Mouse (Mus musculus) kidney, adult 2 months (tissue): ENCODE results near the gene Slc30a3. TPM values are rescaled to one million over a fixed set of nuclear protein-coding genes. Genes with fewer than 3 reads are reported as not detected.
"Not testable (repeated sequence)": the region's sequence is repeated elsewhere in the genome, so short reads cannot be mapped to it uniquely, and the experiment has no call there.

Experiments
- DNase-seq: peaks from one replicate; pipeline ENCODE4 v3.0.0; 2021
- H3K27ac ChIP-seq: fragments of 200-500 bp; 2 replicates; pipeline ENCODE4 v1.5.1; 2012; ENCODE audit warnings: low read depth, low read length, control low read depth, inconsistent platforms; ENCODE audit not compliant: insufficient read depth
- H3K27me3 ChIP-seq: fragments of 200-500 bp; replicated peaks from 2 replicates; pipeline ENCODE4 v1.6.1; 2012; ENCODE audit warnings: mild to moderate bottlenecking, moderate library complexity, low read length, inconsistent platforms; ENCODE audit not compliant: control insufficient read depth, insufficient read depth
- H3K36me3 ChIP-seq: fragments of 200-500 bp; 2 replicates; pipeline ENCODE4 v1.6.1; 2012; ENCODE audit warnings: mild to moderate bottlenecking, moderate library complexity, low read length, inconsistent platforms; ENCODE audit not compliant: control insufficient read depth, insufficient read depth
- H3K4me1 ChIP-seq: fragments of 200-500 bp; 2 replicates; pipeline ENCODE4 v1.6.1; 2011; ENCODE audit warnings: low read length; ENCODE audit not compliant: control insufficient read depth, insufficient read depth
- H3K4me3 ChIP-seq: fragments of 200-500 bp; 2 replicates; pipeline ENCODE4 v1.5.1; 2011; ENCODE audit warnings: mild to moderate bottlenecking, low read depth, low read length, control low read depth; ENCODE audit not compliant: insufficient read depth
- CTCF ChIP-seq: fragments of 200-500 bp; conservative IDR thresholded peaks from 2 replicates; pipeline ENCODE4 v1.5.1; 2011; ENCODE audit warnings: low read depth, mild to moderate bottlenecking, control low read depth, low read length, moderate library complexity, mixed read lengths; ENCODE audit not compliant: insufficient read depth, insufficient read length
- POLR2A ChIP-seq: fragments of 200-500 bp; IDR thresholded peaks from one replicate; pipeline ENCODE4 v1.6.1; 2011; ENCODE audit warnings: low read depth, low read length, control low read depth
- WGBS: fragments of 180-500 bp; shearing (Covaris S2); methylation state at CpG from one replicate; pipeline ENCODE4 v1.1.7; 2018; 5-methylcytosine and 5-hydroxymethylcytosine counted together
- polyA plus RNA-seq: library from polyadenylated mRNA; depleted of rRNA; stranded (reverse); fragments of >200 nt; gene quantifications from 2 replicates; pipeline ENCODE4 v1.2.3, GENCODE M21; 2012

Gene Slc30a3
- polyA plus RNA-seq, 1 experiment = 0.14 TPM

DNA sequence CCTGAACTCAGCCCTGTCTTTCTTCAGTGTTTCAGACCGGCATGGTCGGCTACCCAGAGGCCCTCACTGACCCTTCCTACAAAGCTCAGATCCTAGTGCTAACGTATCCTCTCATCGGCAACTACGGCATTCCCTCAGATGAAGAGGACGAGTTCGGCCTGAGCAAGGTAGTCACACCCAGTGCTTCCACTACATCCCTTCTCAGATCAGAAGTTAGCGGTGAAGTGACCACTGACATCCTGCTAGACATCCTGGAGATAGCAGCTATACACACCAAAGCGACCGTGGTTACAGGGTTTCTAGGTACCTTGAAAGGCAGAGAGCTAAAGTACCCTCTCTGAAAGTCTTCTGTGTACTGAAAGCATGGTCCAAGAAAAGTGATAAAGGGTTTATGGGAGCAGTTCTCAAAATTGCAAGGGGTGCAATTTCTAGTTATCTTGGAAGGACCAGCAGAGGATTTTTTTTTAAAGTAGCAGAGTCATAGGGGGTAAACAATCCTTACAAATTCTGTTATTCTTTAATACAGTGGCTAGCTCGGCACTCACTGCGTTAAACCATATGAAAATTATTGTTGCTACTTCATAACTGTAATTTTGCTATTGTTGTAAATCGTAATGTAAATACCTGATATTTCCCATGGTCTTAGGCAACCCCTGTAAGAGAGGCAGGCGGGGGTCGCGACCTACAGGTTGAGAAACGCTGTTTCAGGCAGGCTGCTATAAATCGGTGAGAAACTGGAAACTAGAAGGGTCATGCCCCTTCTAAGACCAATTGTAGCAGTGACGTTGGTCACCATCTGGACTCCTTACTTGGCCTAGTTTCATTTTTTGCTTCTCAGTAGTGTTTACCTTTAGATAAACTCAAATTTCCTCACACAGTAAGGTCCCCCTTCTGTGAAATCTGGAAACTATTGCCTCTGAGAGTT, 52.6 kb downstream of the Slc30a3 start:
- no peak overlapping the region for H3K27ac ChIP-seq
- H3K36me3 ChIP-seq = no peaks in the 10 kb centered on the region; the same call in 1 of the 2 replicates
- H3K4me3 ChIP-seq = peak overlapping the region; percentile 59
- H3K27me3 ChIP-seq = no peaks in the 10 kb centered on the region
- peaks cover 11% of the 10 kb centered on the region; the same call in 1 of the 2 replicates for H3K4me1 ChIP-seq
- DNase-seq = no peak
- no peak for TF ChIP-seq CTCF
- no peak for TF ChIP-seq POLR2A
- WGBS = 38% methylated on average over 19 of the region's 19 CpGs

DNA sequence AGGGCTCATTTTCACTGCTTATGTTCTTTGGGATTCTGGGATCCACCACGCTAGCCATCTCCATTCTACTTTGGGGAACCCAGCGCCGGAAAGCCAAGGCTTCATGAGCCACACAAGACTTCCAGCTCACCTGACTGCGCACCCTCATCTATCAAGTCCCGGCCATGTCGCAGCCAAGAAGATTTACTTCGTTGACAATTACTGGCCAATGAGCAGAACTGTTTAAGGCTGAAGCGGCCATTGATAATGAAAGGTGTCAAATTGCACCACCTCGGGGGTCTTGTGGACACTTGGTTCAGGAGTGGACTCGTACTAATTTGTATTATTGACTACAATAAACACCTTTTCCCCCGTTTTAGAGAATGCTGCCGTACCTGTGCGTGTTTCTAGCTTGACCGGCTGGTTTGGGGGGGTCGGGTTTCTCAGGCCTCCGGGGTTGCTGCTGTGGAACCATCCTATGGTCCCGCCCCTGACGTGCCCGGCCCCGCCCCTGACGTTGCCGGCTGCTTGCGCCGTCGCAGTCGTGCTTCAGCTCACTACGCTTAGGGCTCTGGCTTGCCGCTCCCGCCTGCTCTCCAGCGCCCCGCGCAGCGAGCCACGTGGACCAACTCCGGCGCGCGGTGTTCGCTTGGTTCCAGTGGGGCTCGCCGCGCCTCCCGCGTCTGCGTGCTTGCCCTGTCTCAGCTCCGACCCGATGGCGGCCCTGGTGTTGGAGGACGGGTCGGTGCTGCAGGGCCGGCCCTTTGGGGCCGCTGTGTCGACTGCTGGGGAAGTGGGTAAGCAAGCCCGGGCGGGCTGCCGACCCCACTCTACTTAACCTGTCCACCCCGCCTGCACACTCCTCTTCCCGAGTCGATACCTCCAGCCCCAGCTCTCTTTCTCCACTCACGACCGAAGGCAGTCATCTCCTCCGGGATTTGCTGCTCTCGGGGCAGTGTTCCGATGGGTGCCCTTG, 53.5 kb downstream of the Slc30a3 start, which contains the start of gene Cad:
Gene Cad, plus strand, starts transcription at position 520 of the 955 bp plus-strand sequence.
- 3% methylated on average over 64 of the region's 64 CpGs for WGBS
- DNase-seq = peak; percentile 96
- no peaks in the 10 kb centered on the region for H3K36me3 ChIP-seq
- TF ChIP-seq POLR2A (peak; percentile 45), CTCF (no peak)
- no peaks in the 10 kb centered on the region for H3K27me3 ChIP-seq
- peak within 1 kb of the TSS; percentile 59 for H3K4me3 ChIP-seq
- peaks cover 11% of the 10 kb centered on the region; the same call in 1 of the 2 replicates for H3K4me1 ChIP-seq
- H3K27ac ChIP-seq = no peak within 1 kb of the TSS

DNA sequence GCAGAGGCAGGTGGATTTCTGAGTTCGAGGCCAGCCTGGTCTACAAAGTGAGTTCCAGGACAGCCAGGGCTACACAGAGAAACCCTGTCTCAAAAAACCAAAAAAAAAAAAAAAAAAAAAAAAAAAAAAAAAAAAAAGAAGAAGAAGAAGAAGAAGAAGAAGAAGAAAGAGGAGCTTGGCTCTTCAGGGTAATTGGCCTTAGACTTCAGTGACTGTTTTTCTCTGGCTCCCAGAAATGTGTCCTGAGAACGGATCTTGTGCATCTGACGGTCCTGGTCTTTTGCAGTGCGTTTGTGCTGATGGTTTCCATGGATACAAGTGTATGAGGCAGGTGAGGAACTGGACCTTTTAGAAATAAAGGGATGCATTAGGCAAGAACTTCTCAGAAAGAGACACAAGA, 54.3 kb downstream of the Slc30a3 start:
- H3K36me3 ChIP-seq, H3K27ac ChIP-seq, DNase-seq, H3K27me3 ChIP-seq, H3K4me3 ChIP-seq: not testable (repeated sequence)
- WGBS = 86% methylated on average over 4 of the region's 4 CpGs
- H3K4me1 ChIP-seq = peaks cover 11% of the 10 kb centered on the region; the same call in 1 of the 2 replicates

DNA sequence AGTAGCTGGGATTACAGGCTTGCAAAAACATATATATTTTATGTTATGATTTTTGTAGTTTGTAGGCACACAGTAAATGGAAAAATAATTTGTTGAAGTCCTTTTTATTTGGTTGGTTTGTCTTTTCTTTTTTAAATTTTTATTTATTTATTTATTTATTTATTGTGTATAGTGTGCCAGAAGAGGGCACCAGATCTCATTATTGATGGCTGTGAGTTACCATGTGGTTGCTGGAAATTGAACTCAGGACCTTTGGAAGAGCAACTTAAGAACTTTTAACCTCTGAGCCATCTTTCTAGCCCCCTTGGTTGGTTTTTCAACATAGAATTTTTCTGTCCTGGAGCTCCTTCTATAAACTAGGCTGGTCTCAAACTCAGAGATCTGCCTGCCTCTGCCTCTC, 57.6 kb downstream of the Slc30a3 start:
- TF ChIP-seq POLR2A (no peak), CTCF (no peak)
- H3K4me3 ChIP-seq = no peak overlapping the region

DNA sequence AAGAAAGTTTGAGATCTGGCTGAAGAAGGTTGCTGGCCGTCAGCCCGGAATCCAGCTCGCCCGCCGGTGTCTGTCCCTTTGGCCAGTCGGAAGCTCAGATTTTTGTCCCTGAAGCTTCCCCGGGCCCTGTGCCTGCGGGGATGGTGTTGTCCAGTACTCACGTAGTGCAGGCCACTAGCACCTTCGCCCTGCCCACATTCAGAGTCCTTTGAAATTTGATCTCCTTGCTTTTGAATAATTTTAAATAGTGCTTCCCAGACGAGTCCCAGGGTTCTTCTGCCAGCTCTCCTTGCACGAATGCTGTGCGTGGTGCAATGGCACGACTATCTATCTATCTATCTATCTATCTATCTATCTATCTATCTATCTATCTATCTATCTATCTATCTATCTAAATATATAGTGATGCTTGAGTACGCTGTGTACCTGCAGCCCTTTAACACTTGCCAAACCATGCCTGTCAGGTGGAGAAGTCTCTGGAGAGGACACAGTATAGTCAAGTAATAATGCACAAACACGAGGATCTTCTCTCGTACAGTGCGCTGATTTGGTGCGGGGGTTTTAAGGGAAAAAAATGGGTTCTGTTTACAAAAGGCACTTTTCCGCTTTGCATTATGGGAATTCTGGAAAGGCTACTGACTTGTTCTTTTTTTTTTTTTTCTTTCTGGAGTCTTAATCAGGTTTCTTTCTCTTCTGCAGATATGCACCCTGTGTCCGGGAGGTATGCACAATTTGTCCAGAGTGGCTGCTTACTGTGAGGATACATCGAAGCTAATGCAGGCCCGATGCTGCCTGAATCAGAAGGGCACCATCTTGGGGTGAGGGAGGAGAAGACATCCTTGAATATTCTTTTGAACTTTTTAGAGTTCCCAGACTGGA, 59.0 kb downstream of the Slc30a3 start, which contains the start of gene Slc5a6:
Gene Slc5a6, minus strand, starts transcription at position 162 of the 879 bp plus-strand sequence.
- peak; percentile 65 for TF ChIP-seq CTCF
- TF ChIP-seq POLR2A = no peak
- H3K36me3 ChIP-seq = no peaks in the 10 kb centered on the region
- peaks cover 3% of the 10 kb centered on the region; the same call in 1 of the 2 replicates for H3K4me1 ChIP-seq
- peak within 1 kb of the TSS; percentile 100 for H3K27ac ChIP-seq
- H3K27me3 ChIP-seq = no peaks in the 10 kb centered on the region
- WGBS = under 1% methylated on average over 23 of the region's 23 CpGs
- DNase-seq = peak; percentile 69
- H3K4me3 ChIP-seq = peak within 1 kb of the TSS; percentile 93

More for the DNA sequence above, 57.6 kb downstream of the Slc30a3 start:
- DNase-seq = no peak
- H3K27me3 ChIP-seq = no peaks in the 10 kb centered on the region
- peaks cover 11% of the 10 kb centered on the region; the same call in 1 of the 2 replicates for H3K4me1 ChIP-seq
- no peaks in the 10 kb centered on the region for H3K36me3 ChIP-seq
- no peak overlapping the region for H3K27ac ChIP-seq

DNA sequence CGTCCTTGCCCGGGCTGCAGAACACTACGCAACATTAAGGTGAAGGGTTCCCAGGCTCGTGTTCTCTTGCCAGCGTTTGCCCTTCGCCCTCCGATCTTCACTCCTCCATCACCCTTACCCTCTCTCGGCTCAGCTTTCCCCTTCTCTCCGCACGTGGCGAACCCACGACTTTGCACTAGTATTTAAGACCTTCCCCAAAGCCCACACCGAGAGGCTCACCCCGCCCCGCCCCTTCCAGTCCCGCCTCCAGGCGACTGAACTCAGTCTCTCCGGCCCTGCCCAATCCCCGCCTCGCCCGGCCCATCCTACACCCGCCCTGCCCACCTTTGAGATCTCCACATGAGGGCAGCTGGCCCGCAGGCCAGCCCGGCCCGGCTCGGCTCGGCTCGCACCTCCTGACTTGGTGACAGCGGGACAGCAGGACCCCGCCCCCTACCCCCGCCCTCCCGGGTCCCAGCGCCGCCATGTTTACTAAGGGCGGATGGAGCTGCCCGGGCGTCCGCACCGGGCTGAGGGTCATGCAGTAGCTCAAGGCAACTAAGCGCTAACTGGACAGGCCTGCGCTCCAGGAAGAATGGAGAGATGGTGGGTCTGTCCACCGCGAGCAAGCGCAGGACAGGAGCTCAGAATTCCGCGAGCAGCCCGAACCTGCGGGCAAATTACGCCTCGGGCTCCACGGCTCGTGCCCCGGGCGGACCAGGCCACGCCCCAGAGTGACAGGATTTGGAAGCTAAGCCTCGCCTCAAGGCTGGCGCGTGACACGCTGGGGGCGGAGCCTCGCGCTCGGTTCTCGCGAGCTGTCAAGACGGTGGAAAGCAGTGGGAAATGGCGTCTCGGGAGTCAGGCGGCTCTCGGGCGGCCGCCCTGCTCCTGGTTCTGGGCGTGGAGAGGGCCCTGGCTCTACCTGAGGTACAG, 59.9 kb downstream of the Slc30a3 start, which contains the start of gene Atraid:
Gene Atraid, plus strand, starts transcription at position 465 of the 915 bp plus-strand sequence.
- H3K4me1 ChIP-seq = no peaks in the 10 kb centered on the region; the same call in 1 of the 2 replicates
- peak within 1 kb of the TSS; percentile 93 for H3K4me3 ChIP-seq
- no peaks in the 10 kb centered on the region for H3K36me3 ChIP-seq
- peak; percentile 99 for DNase-seq
- TF ChIP-seq POLR2A (peak; percentile 91), CTCF (no peak)
- peak within 1 kb of the TSS; percentile 100 for H3K27ac ChIP-seq
- WGBS = under 1% methylated on average over 73 of the region's 73 CpGs
- no peaks in the 10 kb centered on the region for H3K27me3 ChIP-seq
